Mouse (Mus musculus) central nervous system, embryonic 18 days (tissue): ENCODE results near the gene 7420426K07Rik. TPM values are rescaled to one million over a fixed set of nuclear protein-coding genes. Genes with fewer than 3 reads are reported as not detected.

Experiments
- polyA plus RNA-seq: library from polyadenylated mRNA; depleted of rRNA; stranded (reverse); fragments of >200 nt; gene quantifications from 2 replicates; pipeline ENCODE4 v1.2.3, GENCODE M21; 2012; rRNA removed

7420426K07Rik gene
- not detected in 2 replicates for polyA plus RNA-seq

DNA sequence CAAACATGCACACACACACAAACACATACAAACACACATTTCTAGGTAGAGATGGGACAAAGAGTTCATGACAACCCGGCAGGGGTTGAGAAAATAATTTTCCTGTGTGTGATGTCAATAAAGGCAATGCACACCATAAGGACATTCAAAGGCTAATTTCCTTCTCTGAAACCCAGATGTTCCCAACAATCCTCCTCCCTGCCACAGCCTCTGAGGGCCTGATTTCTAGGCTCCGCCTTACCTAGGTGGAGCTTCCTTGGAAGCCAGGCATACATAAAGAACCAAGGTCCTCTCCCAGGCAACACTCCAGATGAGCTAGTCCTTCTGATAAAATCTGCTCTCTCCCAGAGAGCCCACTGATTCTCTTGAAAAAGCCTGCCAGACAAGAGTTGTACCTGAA, at the start of gene 7420426K07Rik:
TSS of gene 7420426K07Rik (plus strand) at position 301 of the 400 bp plus-strand sequence.

GRCm38 (mm10) chr9:98856210-98856609, 46.7 kb upstream of the 7420426K07Rik start, which contains the start of gene Prr23a2:
Gene Prr23a2 (plus strand): TSS chr9:98856494.

DNA sequence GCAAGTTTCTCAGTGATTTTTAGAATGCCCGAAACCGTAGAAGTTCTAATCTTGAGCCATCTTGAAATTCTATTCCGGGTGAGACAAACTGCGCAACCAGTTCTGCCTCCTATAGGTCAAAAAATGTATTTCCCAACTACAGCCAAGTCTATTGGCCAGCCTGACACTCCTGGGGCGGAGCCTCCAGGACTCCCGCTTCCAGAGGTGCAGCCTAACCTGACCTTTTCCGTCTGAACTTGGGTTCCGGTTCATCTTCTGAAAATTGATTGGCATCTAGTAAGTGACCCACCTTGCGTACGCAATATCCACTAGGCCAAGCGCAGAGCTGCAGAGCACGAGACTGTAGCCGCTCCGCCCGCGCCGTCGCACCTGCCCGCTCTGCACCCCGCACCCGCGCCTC, 38.3 kb upstream of the 7420426K07Rik start, which contains the start of gene Prr23a3:
TSS of gene Prr23a3 (plus strand) at position 197 of the 400 bp plus-strand sequence.

Other genes starting within 250 kb of the 7420426K07Rik start
- gene Prr23a1, start 60.6 kb upstream of the 7420426K07Rik start, polyA plus RNA-seq = 0.11 TPM in 1 of 2 replicates, not detected in the other
- not detected in 2 replicates for gene Prr23a2, start 46.6 kb upstream of the 7420426K07Rik start, polyA plus RNA-seq
- not detected in 2 replicates for gene Prr23a3, start 38.4 kb upstream of the 7420426K07Rik start, polyA plus RNA-seq
- 0.20 and 0.22 TPM in 2 replicates for gene Foxl2, start 52.2 kb downstream of the 7420426K07Rik start, polyA plus RNA-seq
- gene Faim, start 83.3 kb downstream of the 7420426K07Rik start, polyA plus RNA-seq = 33.8 and 34.7 TPM in 2 replicates
- 0.09 and 0.13 TPM in 2 replicates for gene Gm1123, start 132.6 kb downstream of the 7420426K07Rik start, polyA plus RNA-seq
- 10.0 and 10.1 TPM in 2 replicates for gene Pik3cb, start 237.5 kb downstream of the 7420426K07Rik start, polyA plus RNA-seq